Mouse (Mus musculus) lung, postnatal 36 days (tissue): Measurements from ENCODE around the gene Bpnt1.
"Not testable (repeated sequence)": the region's sequence is repeated elsewhere in the genome, so short reads cannot be mapped to it uniquely, and the experiment has no call there.

Experiments used
- DNase-seq: peaks from one replicate; pipeline ENCODE4 v3.0.0; 2022; ENCODE audit warnings: mixed read lengths

Gene Bpnt1

DNA sequence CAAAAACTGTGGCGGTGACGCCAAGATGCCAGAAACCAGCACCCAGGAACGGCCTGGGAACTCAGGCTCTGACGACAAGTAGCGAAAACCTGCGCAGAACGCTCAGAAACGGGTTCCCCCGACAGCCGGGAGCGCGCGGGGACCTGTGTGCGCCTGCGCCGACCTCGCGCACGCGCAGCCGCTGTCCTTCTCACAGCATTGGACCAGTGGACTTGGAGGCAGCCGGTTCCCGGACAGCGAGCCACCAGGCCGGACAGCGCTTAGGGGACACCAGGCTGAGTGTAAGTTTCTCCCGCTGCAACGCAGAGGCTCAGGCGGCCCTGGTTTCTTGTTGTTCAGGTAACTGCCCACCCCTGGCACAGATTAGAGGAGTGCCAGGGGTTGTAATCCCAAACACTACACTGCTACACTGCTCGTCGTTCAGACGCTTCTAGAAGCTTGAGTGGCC is at the start of gene Bpnt1:
Bpnt1 (plus strand) TSS at position 167 of the 448 bp plus-strand sequence.
- DNase-seq: peak; percentile 90

DNA sequence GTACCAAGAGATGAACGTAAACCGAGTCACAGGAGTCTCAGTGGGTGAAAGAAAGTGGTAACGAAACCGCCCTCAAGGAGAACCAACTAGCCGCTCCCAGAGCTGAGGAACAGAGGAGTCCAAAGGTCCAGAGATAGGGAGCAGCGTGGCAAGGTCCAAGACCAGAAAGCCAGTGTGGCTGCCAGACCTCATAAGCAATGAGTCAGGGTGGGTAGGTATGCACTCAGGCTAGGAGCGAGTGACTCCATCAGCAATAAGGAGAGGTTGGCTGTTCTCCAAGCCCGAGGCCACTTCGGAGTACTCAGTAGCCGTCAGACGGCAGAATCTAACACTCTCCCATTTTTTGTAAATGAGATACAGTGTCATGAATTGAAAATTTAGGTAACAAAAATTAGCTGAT is 49.1 kb upstream of the Bpnt1 start:
- peak; percentile 58 for DNase-seq

- DNase-seq: no peak
These were observed 48.7 kb upstream of the Bpnt1 start for GRCm38 (mm10) chr1:185283247-185283646.

DNA sequence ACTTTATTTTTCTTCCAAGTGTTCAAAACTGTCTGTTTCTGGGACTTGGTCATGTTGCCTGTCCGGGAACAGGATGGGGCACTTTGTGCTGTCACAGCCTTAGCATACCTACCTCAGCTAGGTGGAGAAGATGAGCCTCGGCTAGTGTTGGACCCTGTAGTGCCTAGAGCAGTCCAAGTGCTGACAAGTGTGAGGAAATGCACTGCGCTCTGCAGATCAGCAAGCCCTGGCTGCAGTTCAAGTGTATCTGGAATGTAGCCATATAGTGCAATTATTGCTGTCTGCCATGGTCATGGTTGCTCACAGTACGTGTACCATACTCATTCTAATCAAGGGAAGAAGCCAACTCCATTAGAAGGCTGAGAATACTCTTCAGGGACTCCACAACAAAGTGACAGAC is 47.2 kb upstream of the Bpnt1 start:
- peak; percentile 61 for DNase-seq

DNA sequence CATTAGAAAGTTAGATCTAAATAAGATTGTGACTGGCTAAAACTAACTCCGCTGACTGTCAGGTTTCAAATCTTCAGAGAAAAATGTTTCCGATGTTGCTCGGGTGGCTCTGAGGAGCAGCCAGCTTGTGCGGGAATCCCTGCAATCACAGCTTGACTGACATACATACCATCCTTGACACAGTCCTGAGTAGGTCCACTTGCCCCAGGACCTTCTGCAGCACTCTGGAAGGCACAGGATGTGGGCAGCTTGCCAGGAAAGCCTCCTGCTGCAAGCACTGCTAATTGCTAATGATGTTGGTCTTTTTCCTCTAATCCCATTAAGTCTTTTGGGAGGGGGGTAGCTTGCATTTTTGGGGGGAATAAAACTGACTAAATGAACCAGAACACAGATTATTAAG is 46.8 kb upstream of the Bpnt1 start:
- peak; percentile 69 for DNase-seq

DNA sequence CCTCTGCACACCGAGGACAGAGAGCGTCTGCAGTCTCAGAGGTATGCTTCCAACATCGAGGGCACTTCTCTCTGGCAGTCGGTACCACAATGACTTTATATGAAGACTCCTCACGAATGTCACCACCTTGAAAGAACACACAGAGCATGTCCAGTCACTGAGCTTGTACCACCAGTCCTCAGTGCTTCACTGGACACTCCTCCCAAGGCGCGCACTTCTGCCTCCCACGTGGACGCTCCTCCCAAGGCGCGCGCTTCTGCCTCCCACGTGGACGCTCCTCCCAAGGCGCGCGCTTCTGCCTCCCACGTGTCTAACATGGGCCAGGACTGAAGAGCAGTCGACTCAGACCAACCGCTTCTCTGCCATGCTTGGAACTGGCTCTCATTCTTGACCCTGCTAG is 44.9 kb upstream of the Bpnt1 start:
- no peak for DNase-seq

- peak; percentile 14 for DNase-seq
These were observed 42.7 kb upstream of the Bpnt1 start for GRCm38 (mm10) chr1:185289231-185289630.

DNA sequence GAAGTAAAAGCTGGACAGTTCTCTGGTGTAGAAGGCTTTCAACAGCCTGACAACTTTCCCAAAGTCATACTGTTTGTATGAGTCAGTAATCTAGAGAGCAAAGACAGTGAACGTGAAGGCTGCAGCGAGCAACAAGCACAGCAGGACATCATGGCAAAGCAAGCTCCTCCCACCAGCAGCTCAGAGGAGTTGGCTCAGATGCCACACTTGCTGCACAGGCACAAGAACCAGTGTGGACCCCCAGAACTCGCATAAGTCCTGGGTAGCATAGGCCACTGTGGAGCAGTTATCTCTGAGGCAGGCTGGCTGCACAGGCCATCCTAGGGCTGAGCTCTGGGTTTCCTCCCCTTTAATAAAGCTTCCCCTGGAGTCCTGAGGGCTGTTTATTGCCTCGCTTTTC is 40.6 kb upstream of the Bpnt1 start:
- DNase-seq: no peak

- DNase-seq: no peak
These were observed 39.1 kb upstream of the Bpnt1 start for GRCm38 (mm10) chr1:185292646-185293360.

DNA sequence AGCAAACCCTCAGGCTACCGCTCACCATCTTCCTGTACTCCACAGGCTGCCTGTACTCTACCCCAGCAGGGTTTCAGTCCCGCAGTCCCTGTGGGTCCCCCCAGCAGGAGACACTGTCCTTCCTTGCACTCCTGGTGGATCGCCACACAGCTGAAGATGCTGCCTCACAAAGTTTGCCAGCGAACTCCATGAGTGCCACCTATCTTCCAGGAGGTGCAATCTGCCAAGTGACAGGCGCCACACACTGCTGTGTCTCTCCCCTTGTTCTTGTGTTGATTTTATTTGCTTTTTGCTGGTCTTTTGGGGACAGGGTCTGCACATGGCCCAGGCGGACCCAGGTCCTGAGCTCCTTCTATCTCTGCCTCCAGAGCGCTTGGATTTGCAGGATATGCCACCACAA is 35.1 kb upstream of the Bpnt1 start:
- no peak for DNase-seq

DNA sequence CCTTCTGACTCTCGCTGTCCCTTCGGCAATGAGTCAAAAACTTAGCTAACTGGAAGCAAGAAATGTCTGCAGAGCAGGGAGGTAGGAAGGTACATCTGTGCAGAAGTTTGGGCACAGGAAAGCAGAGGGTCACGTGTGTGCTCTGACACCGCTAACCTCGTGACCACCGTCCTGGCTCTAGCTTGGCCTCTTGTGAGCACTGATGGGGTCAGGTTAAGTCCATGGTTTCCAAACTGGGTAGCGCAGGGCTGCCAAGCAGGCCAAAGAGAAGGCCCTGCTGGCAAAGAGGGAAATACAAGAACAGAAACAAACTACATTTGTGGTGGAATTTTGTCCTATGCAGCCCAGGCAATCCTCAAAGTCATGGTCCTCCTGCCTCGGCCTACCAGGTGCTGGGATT is 33.5 kb upstream of the Bpnt1 start:
- DNase-seq: no peak

GRCm38 (mm10) chr1:185302816-185303215 is 29.1 kb upstream of the Bpnt1 start:
- no peak for DNase-seq

- DNase-seq: no peak
These were observed 25.1 kb upstream of the Bpnt1 start for GRCm38 (mm10) chr1:185306836-185307235.

- DNase-seq: no peak
These were observed 24.3 kb upstream of the Bpnt1 start for GRCm38 (mm10) chr1:185307645-185308044.

DNA sequence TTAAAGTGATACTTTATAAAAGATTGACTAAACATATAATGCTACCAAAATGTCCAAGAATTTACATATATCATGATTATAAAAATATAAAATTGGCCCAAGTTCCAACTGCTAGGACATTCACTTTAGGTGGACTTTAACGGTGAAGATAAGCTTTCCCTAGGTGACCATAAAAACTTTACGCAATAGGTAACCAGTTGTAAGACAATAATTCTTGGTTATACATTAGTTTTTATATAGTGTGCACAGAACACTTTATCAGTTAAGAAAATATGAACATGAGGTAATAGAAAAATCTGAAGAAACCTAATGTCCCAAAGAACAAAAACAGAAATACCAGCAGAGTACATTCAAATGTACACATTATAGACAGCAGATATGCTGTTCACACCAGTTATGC is 23.6 kb upstream of the Bpnt1 start:
- no peak for DNase-seq

- DNase-seq: peak; percentile 18
These were observed 23.0 kb upstream of the Bpnt1 start for GRCm38 (mm10) chr1:185308908-185309307.

DNA sequence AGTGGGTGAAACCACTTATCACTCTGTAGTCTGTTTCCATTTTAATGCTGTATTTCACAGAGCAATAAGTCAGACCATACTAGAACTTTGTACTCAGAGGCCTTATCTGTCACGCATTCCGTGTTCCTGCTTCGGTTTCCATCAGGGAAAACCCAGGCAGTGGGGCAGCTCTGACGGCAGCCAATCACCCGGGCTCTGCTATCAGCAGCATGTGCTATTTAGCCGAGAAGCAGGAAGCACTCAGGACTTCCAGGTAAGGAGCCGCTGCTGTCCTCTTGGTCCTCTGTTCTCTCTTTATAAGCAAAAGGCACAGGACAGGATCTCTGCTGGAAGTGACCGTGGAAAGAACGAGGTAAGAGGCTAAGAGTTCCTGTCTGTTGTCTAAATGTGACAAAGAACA is 20.0 kb upstream of the Bpnt1 start:
- DNase-seq: no peak

DNA sequence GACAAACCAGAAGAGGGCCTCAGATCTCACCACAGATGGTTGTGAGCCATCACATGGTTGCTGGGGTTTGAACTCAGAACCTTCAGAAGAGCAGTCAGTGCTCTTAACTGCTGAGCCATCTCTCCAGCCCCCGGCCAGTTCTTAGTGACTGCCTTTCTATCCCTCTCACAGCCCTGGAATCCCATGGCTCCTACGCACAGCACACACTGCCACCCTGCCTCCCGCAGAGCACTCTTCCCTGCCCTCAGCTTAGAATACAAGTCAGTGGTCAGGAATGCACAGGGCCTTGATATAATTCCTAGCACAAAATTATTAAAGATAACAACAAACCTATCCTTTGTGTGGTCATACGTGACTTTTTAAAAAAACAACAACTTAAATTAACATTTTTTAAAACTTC is 17.4 kb upstream of the Bpnt1 start:
- DNase-seq: no peak

DNA sequence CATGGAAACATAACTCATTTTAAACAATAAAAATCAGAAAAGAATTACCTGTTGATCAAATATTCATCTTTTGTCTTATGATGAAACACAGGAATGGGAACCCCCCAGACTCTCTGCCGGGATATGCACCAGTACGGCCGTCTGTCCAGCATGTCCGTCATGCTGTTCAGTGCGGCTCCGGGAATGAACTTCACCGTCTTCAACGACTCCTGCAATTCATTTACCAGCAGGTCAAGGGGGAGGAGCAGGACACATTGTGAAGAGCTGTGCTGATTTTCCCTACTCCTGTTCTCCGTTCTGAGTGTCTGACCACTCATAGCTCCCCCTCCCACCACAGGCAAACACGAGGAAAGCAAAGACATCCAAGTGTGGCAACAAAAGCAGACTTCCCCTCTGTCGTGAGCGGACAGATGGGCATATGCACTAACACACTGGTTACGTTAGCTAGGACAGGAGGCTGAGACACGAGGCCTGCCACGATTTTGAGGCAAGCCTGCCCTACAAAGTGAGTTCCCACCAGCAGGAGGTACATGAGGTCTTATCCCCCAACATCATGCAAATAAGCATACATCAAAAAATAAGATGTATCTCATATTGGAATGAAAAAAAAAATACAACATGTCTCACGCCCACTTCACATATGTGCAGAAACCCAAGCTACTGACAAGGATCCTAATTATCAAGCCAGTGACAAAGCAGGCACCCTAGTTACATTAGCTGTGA is 15.9 kb upstream of the Bpnt1 start:
- DNase-seq: no peak

DNA sequence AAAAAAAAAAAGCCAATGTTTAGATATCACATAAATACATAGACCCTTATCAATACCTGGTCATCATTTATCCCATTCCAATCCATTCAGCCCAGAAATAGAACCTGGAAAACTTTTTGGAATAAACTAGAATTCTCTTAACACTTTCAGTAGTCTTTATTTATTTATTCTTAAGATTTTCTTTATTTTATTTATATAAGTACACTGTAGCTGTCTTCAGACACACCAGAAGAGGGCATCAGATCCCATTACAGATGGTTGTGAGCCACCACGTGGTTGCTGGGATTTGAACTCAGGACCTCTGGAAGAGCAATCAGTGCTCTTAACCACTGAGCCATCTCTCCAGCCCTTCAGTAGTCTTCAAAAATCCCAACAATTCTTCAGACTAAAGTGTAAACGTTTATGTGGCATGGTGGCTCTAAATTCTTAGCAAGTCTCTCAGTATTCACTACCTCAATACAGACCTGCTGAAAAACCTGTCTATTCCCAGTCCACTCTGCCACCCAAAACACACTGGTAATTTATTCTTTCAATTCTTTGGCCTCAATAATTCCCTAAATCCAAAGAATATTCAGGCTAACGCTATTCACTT is 4.1 kb upstream of the Bpnt1 start:
- not testable (repeated sequence) for DNase-seq

DNA sequence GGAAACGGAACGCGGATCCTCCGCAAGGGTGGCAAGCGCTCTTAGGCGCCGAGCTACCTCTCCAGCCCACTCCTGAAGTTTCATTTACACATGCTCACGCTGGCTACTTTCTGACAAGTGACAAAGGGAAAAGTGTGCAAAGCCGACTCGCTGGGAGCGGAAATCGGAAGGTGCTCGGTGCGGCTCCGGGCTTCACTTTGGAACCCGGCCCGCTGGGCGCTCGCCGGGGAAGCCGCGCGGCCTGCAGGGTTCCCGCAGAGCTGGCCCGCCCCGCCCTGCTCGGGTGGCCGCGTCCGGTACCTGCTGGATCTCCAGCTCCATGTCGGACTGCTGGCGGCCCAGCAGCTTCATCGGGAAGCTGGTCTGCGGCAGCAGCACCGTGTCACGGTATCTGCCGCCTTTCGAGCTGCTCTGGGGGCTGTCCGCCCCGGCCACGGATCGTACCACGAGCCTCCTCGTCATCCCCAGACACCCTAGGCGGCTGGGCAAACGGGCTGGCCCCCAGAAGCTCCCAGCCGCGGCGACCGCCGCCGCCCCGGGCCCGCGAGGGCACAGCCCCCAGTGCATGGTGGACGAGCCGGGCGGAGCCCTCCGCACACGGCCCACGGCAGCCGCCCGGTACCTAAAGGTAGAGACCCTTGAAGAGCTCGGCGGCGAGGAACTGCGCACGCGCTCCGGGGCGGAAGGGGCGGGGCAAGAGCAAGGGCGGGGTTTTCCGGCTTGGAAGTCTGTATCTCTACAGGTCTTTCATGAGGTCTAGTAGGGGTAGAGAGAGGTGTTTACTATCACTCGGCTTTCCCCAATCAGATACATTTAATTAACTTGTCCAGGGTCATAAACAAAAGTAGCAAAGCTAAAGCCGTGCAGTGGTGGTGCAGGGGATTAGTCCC is 3.0 kb upstream of the Bpnt1 start, which contains the start of gene Iars2:
Iars2 (minus strand) TSS at position 676 of the 890 bp plus-strand sequence.
- DNase-seq: peak; percentile 94

DNA sequence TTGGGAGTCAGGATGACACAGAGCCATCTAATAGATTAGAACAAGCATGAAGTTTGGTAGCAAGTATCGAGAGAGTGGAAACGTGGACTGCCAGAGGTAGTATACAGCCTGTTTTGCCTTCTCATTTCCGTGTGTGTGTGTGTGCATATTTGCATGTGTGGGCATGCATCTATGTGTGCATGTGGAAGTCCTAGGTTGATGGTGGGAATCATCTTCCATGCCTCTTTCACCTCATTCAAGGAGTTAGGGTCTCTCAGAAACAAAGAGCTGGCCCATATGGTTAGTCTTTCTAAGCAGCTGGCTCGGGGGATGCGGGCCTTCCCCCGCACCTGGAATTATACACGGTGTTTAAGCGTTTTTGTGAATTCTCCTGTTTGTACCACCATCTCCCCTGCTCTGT is 2.1 kb upstream of the Bpnt1 start:
- DNase-seq: no peak

GRCm38 (mm10) chr1:185331364-185331763 is 585 bp upstream of the Bpnt1 start:
- no peak for DNase-seq
